Mouse (Mus musculus) liver, adult 2 months (tissue): ENCODE measurements around the gene Patj.

Source experiments
- CTCF ChIP-seq: fragments of 200-500 bp; IDR thresholded peaks from 2 replicates; pipeline ENCODE4 v1.5.1; 2011; ENCODE audit warnings: low read depth, low read length, control low read depth
- POLR2A ChIP-seq: fragments of 200-500 bp; IDR thresholded peaks from 2 replicates; pipeline ENCODE4 v1.6.1; 2011; ENCODE audit warnings: low read length, control low read depth; ENCODE audit not compliant: insufficient read depth; ENCODE audit errors: extremely low read depth

- TF ChIP-seq POLR2A (no peak), CTCF (no peak)
Observed at GRCm38 (mm10) chr4:98767134-98768133, 371.8 kb downstream of the Patj start.
